Mouse (Mus musculus): ENCODE measurements at regions not wholly inside any gene's neighbourhood (a gene's known extent, or its start where the extent isn't known, plus 50 kb on each side); places are given as distances from the start of the nearest gene placed in this dataset.

- no peak overlapping the region for H3K27ac ChIP-seq (ENCODE audit: poor library complexity, severe bottlenecking)
- no peaks in the 10 kb centered on the region for H3K4me1 ChIP-seq (replicated peaks)
- no peaks in the 10 kb centered on the region for H3K9me3 ChIP-seq (replicated peaks)
- H3K36me3 ChIP-seq, result no peaks in the 10 kb centered on the region
- no peak overlapping the region for H3K9ac ChIP-seq
- no peak overlapping the region for H3K4me3 ChIP-seq
- no peaks in the 10 kb centered on the region for H3K27me3 ChIP-seq (replicated peaks)
- H3K4me2 ChIP-seq, result no peak overlapping the region
- ATAC-seq (ENCODE audit: insufficient number of reproducible peaks, low FRiP score), result no peak
Observed at GRCm38 (mm10) chr10:96471523-96471922, 145.3 kb upstream of the Btg1 start.

GRCm38 (mm10) chr10:96479350-96479749 is 137.5 kb upstream of the Btg1 start:
- no peaks in the 10 kb centered on the region for H3K27me3 ChIP-seq (replicated peaks)
- H3K4me3 ChIP-seq, result no peak overlapping the region
- H3K9ac ChIP-seq, result no peak overlapping the region
- H3K27ac ChIP-seq (ENCODE audit: poor library complexity, severe bottlenecking), result no peak overlapping the region
- WGBS, result 79% methylated on average over 12 of the region's 12 CpGs
- H3K36me3 ChIP-seq, result no peaks in the 10 kb centered on the region
- no peaks in the 10 kb centered on the region for H3K9me3 ChIP-seq (replicated peaks)
- no peak overlapping the region for H3K4me2 ChIP-seq
- ATAC-seq (ENCODE audit: insufficient number of reproducible peaks, low FRiP score), result no peak
- no peaks in the 10 kb centered on the region for H3K4me1 ChIP-seq (replicated peaks)

DNA sequence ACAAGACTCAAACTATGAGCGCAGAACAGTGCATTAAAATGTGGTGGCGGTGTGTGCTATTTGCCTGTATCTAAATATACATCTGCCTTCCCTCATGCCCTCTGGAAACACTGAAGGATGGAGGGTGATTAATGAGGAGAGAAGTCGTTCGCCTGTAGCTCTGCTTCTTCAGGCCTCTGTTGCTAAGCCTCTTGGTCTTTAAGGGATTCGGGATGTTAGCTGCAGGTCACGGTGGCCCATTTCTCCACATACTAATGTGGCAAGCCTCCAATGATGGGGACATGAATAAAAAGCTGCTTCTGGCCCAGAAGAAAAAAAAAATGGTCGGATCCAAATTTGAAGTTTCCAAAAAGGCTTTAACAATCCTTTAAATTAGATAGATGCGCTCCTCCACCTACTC is 137.0 kb upstream of the Btg1 start:
- Histone ChIP-seq H3K36me3 (no peaks in the 10 kb centered on the region), H3K9me3 (replicated peaks) (no peaks in the 10 kb centered on the region), H3K4me2 (no peak overlapping the region), H3K9ac (no peak overlapping the region), H3K4me3 (no peak overlapping the region), H3K4me1 (replicated peaks) (no peaks in the 10 kb centered on the region), H3K27ac (ENCODE audit: poor library complexity, severe bottlenecking) (no peak overlapping the region), H3K27me3 (replicated peaks) (no peaks in the 10 kb centered on the region)
- 78% methylated on average over 8 of the region's 8 CpGs for WGBS
- ATAC-seq (ENCODE audit: insufficient number of reproducible peaks, low FRiP score), result no peak

DNA sequence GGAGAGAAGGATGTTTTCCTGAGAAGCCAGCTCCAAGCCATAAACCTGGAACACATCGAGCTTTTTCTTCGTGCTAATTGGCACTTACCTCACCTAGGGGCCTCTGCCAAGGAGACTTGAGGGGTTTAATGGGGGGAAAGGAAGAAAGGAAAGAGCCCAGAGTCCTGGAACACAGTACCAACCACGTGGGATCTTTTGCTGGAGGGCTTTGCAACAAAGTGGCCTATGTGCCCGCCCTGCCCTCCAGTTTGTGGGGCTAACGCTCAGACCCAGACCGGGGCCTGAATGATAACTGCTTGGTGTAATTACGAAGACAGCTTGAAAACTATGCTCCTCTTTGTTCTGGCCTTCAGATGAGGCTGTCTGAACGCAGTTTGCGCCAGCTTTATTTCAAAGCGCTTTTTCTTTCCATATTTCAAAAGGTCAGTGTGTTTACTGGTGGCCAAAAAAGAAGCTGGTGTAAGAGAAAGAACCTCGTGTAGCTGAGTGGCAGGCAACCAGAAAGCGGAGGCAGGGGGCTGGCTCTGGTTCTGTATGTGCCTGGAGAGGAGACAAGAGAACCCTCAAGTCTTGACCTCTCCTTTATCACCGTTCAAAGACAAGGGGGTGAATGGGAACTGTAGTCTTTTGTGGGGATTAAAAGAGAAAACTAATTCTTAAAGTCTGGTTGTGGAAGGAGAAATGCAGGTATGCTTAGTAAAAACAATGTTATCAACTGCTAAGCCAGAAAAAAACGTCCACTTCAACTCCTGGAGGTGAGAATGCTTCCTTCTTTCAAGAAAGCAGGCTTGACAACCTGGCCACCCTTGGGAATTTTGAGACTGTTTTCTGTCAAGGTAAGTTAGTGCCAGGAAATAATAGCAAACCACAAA is 136.1 kb upstream of the Btg1 start:
- no peaks in the 10 kb centered on the region for H3K9me3 ChIP-seq (replicated peaks)
- H3K36me3 ChIP-seq, result no peaks in the 10 kb centered on the region
- no peak overlapping the region for H3K9ac ChIP-seq
- 53% methylated on average over 14 of the region's 14 CpGs for WGBS
- no peak overlapping the region for H3K4me3 ChIP-seq
- no peak overlapping the region for H3K4me2 ChIP-seq
- H3K27ac ChIP-seq (ENCODE audit: poor library complexity, severe bottlenecking), result no peak overlapping the region
- no peak for ATAC-seq (ENCODE audit: insufficient number of reproducible peaks, low FRiP score)
- H3K27me3 ChIP-seq (replicated peaks), result no peaks in the 10 kb centered on the region
- no peaks in the 10 kb centered on the region for H3K4me1 ChIP-seq (replicated peaks)

DNA sequence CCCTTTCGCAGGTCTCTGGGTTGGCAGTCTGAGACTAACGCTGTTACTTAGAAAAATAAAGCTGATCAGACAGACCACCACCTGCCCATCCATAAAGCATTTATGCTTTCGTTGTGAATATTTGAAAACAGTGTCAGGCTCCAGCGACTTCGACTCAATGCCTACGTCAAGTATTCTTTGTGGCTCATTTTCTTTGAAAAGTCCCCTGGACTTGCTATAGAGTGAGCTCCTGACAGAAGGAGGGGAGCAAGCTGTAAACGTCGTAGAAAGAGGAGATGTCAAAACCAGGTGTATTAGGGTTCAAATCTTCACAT is 135.5 kb upstream of the Btg1 start:
- Histone ChIP-seq H3K27ac (ENCODE audit: poor library complexity, severe bottlenecking) (no peak overlapping the region), H3K9me3 (replicated peaks) (no peaks in the 10 kb centered on the region), H3K36me3 (no peaks in the 10 kb centered on the region), H3K4me1 (replicated peaks) (no peaks in the 10 kb centered on the region), H3K27me3 (replicated peaks) (no peaks in the 10 kb centered on the region), H3K9ac (no peak overlapping the region), H3K4me2 (no peak overlapping the region), H3K4me3 (no peak overlapping the region)
- WGBS, result 76% methylated on average over 8 of the region's 8 CpGs
- no peak for ATAC-seq (ENCODE audit: insufficient number of reproducible peaks, low FRiP score)

DNA sequence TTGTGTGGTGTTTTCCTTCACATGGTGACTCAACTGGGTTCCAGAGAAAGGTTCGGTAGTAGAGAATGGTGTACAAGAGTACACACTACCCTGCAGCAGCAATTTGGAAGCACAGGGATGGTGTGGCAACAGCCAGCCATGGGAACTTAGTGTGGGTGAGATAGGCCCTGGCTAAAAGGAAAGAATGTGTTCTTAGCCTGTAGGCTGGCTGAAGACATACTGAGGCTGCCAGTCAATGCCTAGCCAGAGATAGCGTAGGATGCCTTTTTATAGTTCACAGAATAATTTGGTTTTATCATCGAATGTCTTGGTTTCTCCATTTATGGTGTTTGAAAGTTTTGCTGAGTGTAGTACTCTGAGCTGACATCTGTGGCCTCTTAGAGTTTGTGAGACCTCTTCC is 130.1 kb upstream of the Btg1 start:
- ATAC-seq (ENCODE audit: insufficient number of reproducible peaks, low FRiP score), result no peak
- Histone ChIP-seq H3K4me1 (replicated peaks) (no peaks in the 10 kb centered on the region), H3K9ac (no peak overlapping the region), H3K27me3 (replicated peaks) (no peaks in the 10 kb centered on the region), H3K36me3 (no peaks in the 10 kb centered on the region), H3K9me3 (replicated peaks) (0 out of 2 replicates have a peak, but pooled peaks cover 2% of the 10 kb centered on the region), H3K4me2 (no peak overlapping the region), H3K27ac (ENCODE audit: poor library complexity, severe bottlenecking) (no peak overlapping the region), H3K4me3 (no peak overlapping the region)
- 86% methylated on average over 3 of the region's 3 CpGs for WGBS

DNA sequence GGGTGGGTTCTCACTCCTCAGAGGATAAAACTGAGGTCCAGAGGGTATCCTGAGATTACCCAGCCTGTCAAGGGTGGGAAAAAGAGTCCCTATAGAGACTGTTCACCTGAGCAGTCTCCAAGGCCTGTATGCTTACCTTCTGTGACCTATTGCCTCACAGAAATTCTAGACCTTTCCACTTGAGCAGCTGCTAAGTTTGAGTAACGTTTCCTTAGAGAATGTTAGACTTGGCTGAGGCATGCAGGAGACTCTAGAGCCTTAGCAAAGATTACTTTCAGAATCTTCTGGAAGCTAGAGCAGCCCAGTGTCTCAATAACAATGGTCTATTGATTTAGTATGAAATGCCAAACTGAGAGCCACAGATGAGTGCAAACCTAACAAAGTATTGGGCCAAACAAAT is 123.1 kb upstream of the Btg1 start:
- Histone ChIP-seq H3K27ac (ENCODE audit: poor library complexity, severe bottlenecking) (no peak overlapping the region), H3K9me3 (replicated peaks) (0 out of 2 replicates have a peak, but pooled peaks cover 2% of the 10 kb centered on the region), H3K9ac (no peak overlapping the region), H3K36me3 (no peaks in the 10 kb centered on the region), H3K4me1 (replicated peaks) (no peaks in the 10 kb centered on the region), H3K4me3 (no peak overlapping the region), H3K4me2 (no peak overlapping the region), H3K27me3 (replicated peaks) (no peaks in the 10 kb centered on the region)
- 53% methylated on average over 1 of the region's 1 CpGs for WGBS
- no peak for ATAC-seq (ENCODE audit: insufficient number of reproducible peaks, low FRiP score)

DNA sequence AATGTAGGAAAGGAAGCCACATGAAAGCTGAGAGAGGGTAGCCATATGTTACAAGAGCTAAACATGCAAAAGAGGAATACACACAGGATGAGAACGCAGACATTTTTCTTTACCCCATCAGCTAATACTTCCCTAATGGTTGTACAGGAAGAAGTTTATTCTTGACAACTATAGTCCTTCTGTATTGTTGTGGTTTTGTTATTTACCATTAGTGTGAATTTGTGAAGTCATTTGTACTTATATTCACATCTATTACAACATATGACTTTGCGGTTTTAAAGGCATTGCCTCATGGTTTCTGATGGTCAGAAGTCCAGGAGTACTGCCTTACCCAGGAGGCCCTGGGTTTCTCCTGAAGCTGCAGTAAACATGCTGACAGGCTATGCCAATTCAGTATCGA is 120.1 kb upstream of the Btg1 start:
- no peaks in the 10 kb centered on the region for H3K36me3 ChIP-seq
- H3K27ac ChIP-seq (ENCODE audit: poor library complexity, severe bottlenecking), result no peak overlapping the region
- H3K4me2 ChIP-seq, result no peak overlapping the region
- H3K27me3 ChIP-seq (replicated peaks), result no peaks in the 10 kb centered on the region
- no peak for ATAC-seq (ENCODE audit: insufficient number of reproducible peaks, low FRiP score)
- WGBS, result 89% methylated on average over 3 of the region's 3 CpGs
- H3K9ac ChIP-seq, result no peak overlapping the region
- no peaks in the 10 kb centered on the region for H3K9me3 ChIP-seq (replicated peaks)
- no peak overlapping the region for H3K4me3 ChIP-seq
- H3K4me1 ChIP-seq (replicated peaks), result no peaks in the 10 kb centered on the region

DNA sequence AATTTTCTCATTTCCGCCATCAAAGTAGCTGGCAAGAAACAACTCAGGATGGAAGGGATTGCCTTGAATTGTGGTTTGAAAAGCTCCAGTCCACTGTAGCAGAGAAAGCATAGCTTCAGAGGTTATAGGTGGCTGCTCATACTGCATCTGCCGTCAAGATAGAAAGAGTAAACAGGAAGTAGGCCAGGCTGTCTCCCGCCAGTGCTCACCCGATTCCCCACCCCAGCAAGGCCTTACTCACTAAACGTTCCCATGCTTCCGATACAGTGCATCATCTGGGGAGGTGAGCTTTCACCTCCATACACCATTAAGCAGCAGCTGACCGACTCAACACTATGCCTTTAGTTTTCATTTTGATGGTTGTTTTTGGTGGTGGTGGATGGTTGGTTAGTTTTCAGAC is 119.3 kb upstream of the Btg1 start:
- no peaks in the 10 kb centered on the region for H3K4me1 ChIP-seq (replicated peaks)
- no peak overlapping the region for H3K4me3 ChIP-seq
- ATAC-seq (ENCODE audit: insufficient number of reproducible peaks, low FRiP score), result no peak
- no peaks in the 10 kb centered on the region for H3K27me3 ChIP-seq (replicated peaks)
- no peak overlapping the region for H3K9ac ChIP-seq
- 82% methylated on average over 7 of the region's 7 CpGs for WGBS
- H3K4me2 ChIP-seq, result no peak overlapping the region
- H3K9me3 ChIP-seq (replicated peaks), result no peaks in the 10 kb centered on the region
- H3K36me3 ChIP-seq, result no peaks in the 10 kb centered on the region
- no peak overlapping the region for H3K27ac ChIP-seq (ENCODE audit: poor library complexity, severe bottlenecking)

DNA sequence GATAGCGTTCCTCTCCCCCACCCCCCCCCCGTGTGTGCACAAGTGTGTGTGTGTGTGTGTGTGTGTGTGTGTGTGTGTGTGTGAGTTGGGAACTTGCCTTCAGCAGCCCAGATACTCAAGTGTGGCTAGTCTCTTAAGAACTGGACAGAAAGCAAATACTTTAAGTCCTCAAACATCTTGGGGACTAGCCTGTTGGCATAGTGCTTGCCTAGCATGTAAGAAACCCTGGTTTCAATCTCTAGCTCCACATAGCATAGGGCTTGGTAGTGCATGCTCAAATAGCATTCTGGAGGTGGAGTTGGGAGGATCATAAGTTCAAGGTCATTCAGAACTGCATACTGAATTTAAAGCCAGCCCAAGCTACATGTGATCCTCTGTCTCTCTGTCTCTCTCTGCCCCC is 117.5 kb upstream of the Btg1 start:
- WGBS, result 49% methylated on average over 2 of the region's 2 CpGs
- H3K27ac ChIP-seq (ENCODE audit: poor library complexity, severe bottlenecking), result no peak overlapping the region
- H3K9me3 ChIP-seq (replicated peaks), result no peaks in the 10 kb centered on the region
- no peak overlapping the region for H3K4me2 ChIP-seq
- H3K4me3 ChIP-seq, result no peak overlapping the region
- no peaks in the 10 kb centered on the region for H3K36me3 ChIP-seq
- H3K27me3 ChIP-seq (replicated peaks), result no peaks in the 10 kb centered on the region
- H3K4me1 ChIP-seq (replicated peaks), result no peaks in the 10 kb centered on the region
- H3K9ac ChIP-seq, result no peak overlapping the region
- ATAC-seq (ENCODE audit: insufficient number of reproducible peaks, low FRiP score), result no peak

DNA sequence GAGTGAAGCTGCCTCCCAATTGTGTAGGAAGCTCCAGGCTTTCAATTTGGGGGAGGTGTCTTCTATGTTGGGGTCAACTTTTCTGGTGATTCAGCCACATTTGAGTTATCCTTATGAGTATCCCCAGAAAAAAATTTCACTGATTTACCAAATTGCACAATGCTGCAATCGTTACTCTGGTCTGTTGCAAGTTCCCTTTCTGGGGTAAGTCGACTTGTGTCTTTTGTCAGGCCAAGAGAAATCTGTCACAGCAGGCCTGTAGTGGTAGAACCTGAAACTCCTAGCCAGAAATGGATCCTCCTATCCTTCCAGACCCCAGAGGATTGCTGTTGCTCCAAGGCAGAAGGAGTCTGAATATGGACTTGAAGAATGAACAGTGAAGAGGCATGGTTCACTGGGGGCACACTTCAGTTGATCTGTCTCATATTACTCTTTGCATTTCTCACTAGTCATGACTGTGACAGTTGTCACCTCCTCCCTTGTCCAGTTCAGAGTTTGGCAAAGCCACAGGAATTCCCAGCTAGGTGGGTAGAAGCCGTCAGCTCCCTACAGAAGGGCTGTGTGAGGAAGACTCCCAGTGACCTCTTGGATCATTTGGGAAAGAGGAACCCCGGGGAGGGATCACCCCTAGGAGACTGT is 114.6 kb upstream of the Btg1 start:
- no peaks in the 10 kb centered on the region for H3K4me1 ChIP-seq (replicated peaks)
- 65% methylated on average over 4 of the region's 4 CpGs for WGBS
- no peak for ATAC-seq (ENCODE audit: insufficient number of reproducible peaks, low FRiP score)
- H3K9ac ChIP-seq, result no peak overlapping the region
- H3K9me3 ChIP-seq (replicated peaks), result no peaks in the 10 kb centered on the region
- no peak overlapping the region for H3K4me2 ChIP-seq
- no peaks in the 10 kb centered on the region for H3K27me3 ChIP-seq (replicated peaks)
- H3K4me3 ChIP-seq, result no peak overlapping the region
- no peak overlapping the region for H3K27ac ChIP-seq (ENCODE audit: poor library complexity, severe bottlenecking)
- H3K36me3 ChIP-seq, result no peaks in the 10 kb centered on the region

DNA sequence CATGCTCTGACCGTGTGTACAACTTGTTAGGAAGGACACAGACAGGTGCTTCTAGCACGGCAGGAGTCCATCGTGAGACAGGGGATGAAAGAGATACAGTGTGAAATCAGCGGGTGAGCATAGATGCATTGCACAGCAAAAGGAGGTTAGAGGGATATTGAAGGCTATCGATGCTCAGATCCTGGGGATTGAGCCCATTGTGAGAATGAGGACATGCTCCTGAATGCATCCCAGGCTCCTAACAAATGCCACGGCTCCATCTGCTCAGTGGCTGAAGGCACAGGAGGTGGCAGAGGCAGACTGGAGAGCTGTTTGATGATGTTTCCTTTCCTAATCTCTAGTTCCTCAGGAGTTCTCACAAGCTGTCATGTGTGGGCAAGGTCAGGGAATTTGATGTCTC is 114.1 kb upstream of the Btg1 start:
- no peak for ATAC-seq (ENCODE audit: insufficient number of reproducible peaks, low FRiP score)
- Histone ChIP-seq H3K27ac (ENCODE audit: poor library complexity, severe bottlenecking) (no peak overlapping the region), H3K9ac (no peak overlapping the region), H3K27me3 (replicated peaks) (no peaks in the 10 kb centered on the region), H3K9me3 (replicated peaks) (no peaks in the 10 kb centered on the region), H3K4me2 (no peak overlapping the region), H3K36me3 (no peaks in the 10 kb centered on the region), H3K4me1 (replicated peaks) (no peaks in the 10 kb centered on the region), H3K4me3 (no peak overlapping the region)
- 53% methylated on average over 6 of the region's 6 CpGs for WGBS
